Mouse (Mus musculus): Measurements from ENCODE around the gene Rundc3a. TPM values are rescaled to one million over a fixed set of nuclear protein-coding genes. Genes with fewer than 3 reads are reported as not detected.

Gene Rundc3a
- polyA plus RNA-seq, 1 experiment from 2014 or later, result 161 TPM

Small RNA genes within 50 kb of the gene (microRNA-seq; reads per million reads assigned to microRNA genes)
- not detected for gene Mir6930

Other genes with a start within 250 kb of the Rundc3a start
- gene Nags, start 247.9 kb upstream of the Rundc3a start, polyA plus RNA-seq (2015; fragmentation: Nextera tagmentation; extraction: Ambion mirVana), result not detected in 2 replicates
- gene Tmem101, start 237.0 kb upstream of the Rundc3a start, polyA plus RNA-seq (2015; fragmentation: Nextera tagmentation; extraction: Ambion mirVana), result 32.4 and 40.4 TPM in 2 replicates
- 112 and 116 TPM in 2 replicates for gene Lsm12, start 208.1 kb upstream of the Rundc3a start, polyA plus RNA-seq (2015; fragmentation: Nextera tagmentation; extraction: Ambion mirVana)
- gene G6pc3, start 203.8 kb upstream of the Rundc3a start, polyA plus RNA-seq (2015; fragmentation: Nextera tagmentation; extraction: Ambion mirVana), result 29.1 and 31.6 TPM in 2 replicates
- gene Hdac5, start 163.2 kb upstream of the Rundc3a start, polyA plus RNA-seq (2015; fragmentation: Nextera tagmentation; extraction: Ambion mirVana), result 84.4 and 88.7 TPM in 2 replicates
- gene BC030867, start 144.5 kb upstream of the Rundc3a start, polyA plus RNA-seq (2015; fragmentation: Nextera tagmentation; extraction: Ambion mirVana), result 1.9 and 3.7 TPM in 2 replicates
- not detected in 2 replicates for gene Asb16, start 124.7 kb upstream of the Rundc3a start, polyA plus RNA-seq (2015; fragmentation: Nextera tagmentation; extraction: Ambion mirVana)
- gene Tmub2, start 108.5 kb upstream of the Rundc3a start, polyA plus RNA-seq (2015; fragmentation: Nextera tagmentation; extraction: Ambion mirVana), result 79.6 and 81.4 TPM in 2 replicates
- 26.7 and 30.6 TPM in 2 replicates for gene Atxn7l3, start 96.8 kb upstream of the Rundc3a start, polyA plus RNA-seq (2015; fragmentation: Nextera tagmentation; extraction: Ambion mirVana)
- 78.2 and 83.9 TPM in 2 replicates for gene Ubtf, start 73.7 kb upstream of the Rundc3a start, polyA plus RNA-seq (2015; fragmentation: Nextera tagmentation; extraction: Ambion mirVana)
- 4.2 and 4.9 TPM in 2 replicates for gene Slc4a1, start 27.2 kb upstream of the Rundc3a start, polyA plus RNA-seq (2015; fragmentation: Nextera tagmentation; extraction: Ambion mirVana)
- 154 TPM in 2 replicates for gene Slc25a39, start 14.5 kb downstream of the Rundc3a start, polyA plus RNA-seq (2015; fragmentation: Nextera tagmentation; extraction: Ambion mirVana)
- gene Grn, start 36.9 kb downstream of the Rundc3a start, polyA plus RNA-seq (2015; fragmentation: Nextera tagmentation; extraction: Ambion mirVana), result 83.3 and 88.6 TPM in 2 replicates
- 20.3 and 21.6 TPM in 2 replicates for gene Fam171a2, start 54.3 kb downstream of the Rundc3a start, polyA plus RNA-seq (2015; fragmentation: Nextera tagmentation; extraction: Ambion mirVana)
- 5.7 and 6.2 TPM in 2 replicates for gene Itga2b, start 76.7 kb downstream of the Rundc3a start, polyA plus RNA-seq (2015; fragmentation: Nextera tagmentation; extraction: Ambion mirVana)
- 77.5 and 83.8 TPM in 2 replicates for gene Gpatch8, start 163.0 kb downstream of the Rundc3a start, polyA plus RNA-seq (2015; fragmentation: Nextera tagmentation; extraction: Ambion mirVana)
- gene Gm11627, start 186.1 kb downstream of the Rundc3a start, polyA plus RNA-seq (2015; fragmentation: Nextera tagmentation; extraction: Ambion mirVana), result 7.5 and 8.7 TPM in 2 replicates
- 14.8 and 21.1 TPM in 2 replicates for gene Fzd2, start 211.0 kb downstream of the Rundc3a start, polyA plus RNA-seq (2015; fragmentation: Nextera tagmentation; extraction: Ambion mirVana)